Mouse (Mus musculus): ENCODE results near the gene Map10. TPM values are rescaled to one million over a fixed set of nuclear protein-coding genes. Genes with fewer than 3 reads are reported as not detected.

Gene Map10
- total and polyA plus RNA-seq, 2 experiments: 0.09 to 0.55 TPM

DNA sequence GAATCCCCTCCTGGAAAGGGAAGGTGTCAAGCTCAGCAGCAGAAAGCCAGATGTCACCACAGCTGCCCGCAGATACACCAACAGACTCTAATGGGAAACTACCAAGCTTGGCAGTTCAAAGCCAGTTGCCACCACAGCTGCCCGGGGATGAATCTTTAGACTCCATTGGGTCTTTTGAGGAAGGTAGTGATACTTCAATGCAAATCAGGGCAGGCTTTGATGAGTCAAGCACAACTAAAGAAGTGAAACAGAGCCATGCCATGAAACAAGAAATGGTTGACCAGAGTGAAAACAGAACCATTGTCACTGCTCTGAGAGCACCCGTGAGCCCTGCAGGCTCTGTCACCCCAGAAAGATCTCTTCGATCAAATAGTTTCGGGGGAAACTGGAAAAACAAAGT lies 1.8 kb downstream of the Map10 start:
- TF ChIP-seq POLR2A (IDR thresholded peaks at IDR 0.05; ENCODE audit: extremely low read depth, insufficient read depth, low read length) (no peak), CTCF (IDR thresholded peaks at IDR 0.05; ENCODE audit: low read depth, low read length) (no peak)
- no peak overlapping the region for H3K27ac ChIP-seq (replicated peaks; ENCODE audit: insufficient read depth, low read depth, low read length)

DNA sequence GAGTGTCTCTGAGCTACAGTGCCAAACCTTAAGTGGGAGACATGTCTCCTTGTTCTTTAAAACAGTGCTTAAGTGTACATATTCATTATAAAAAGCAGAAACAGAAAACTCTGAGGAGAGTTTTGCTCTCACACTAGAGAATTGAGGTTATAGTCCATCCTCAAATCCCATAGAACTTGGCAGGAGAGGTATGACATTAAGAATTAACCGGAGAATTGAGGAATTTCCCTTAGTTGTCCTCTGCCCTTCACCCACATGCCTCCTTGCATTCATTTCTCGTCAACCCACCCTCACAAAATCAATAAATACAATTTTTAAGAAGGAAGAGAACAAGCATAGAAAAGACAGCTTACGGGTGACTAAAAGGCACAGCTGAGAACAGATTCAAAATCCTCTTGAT lies 6.2 kb downstream of the Map10 start:
- no peak overlapping the region for H3K4me3 ChIP-seq (ENCODE audit: insufficient read depth, low read depth, low read length)
- H3K4me1 ChIP-seq (ENCODE audit: control insufficient read depth, insufficient read depth, low read length): no peaks in the 10 kb centered on the region
- H3K79me2 ChIP-seq (ENCODE audit: control insufficient read depth, insufficient read depth, low read length): no peaks in the 10 kb centered on the region
- TF ChIP-seq CTCF (IDR thresholded peaks at IDR 0.05; ENCODE audit: low read depth, low read length): no peak
- TF ChIP-seq POLR2A (IDR thresholded peaks at IDR 0.05; ENCODE audit: extremely low read depth, insufficient read depth, low read length): no peak
- no peak overlapping the region for H3K9ac ChIP-seq (ENCODE audit: low read depth, low read length)
- 71% methylated on average over 3 of the region's 3 CpGs for WGBS
- no peak for DNase-seq (ENCODE audit: extremely low read depth, low read depth, low spot score)
- H3K27ac ChIP-seq (replicated peaks; ENCODE audit: insufficient read depth, low read depth, low read length): no peak overlapping the region
- peaks cover 2% of the 10 kb centered on the region; the same call in 1 of the 2 replicates for H3K27me3 ChIP-seq (ENCODE audit: control insufficient read depth, insufficient read depth, low read length)
- no peaks in the 10 kb centered on the region for H3K36me3 ChIP-seq (ENCODE audit: control insufficient read depth, insufficient read depth, low read length)

More for the DNA sequence above, 1.8 kb downstream of the Map10 start:
- Histone ChIP-seq H3K27me3 (ENCODE audit: control insufficient read depth, insufficient read depth, low read length) (peaks cover 2% of the 10 kb centered on the region; the same call in 1 of the 2 replicates), H3K4me3 (ENCODE audit: insufficient read depth, low read depth, low read length) (no peak overlapping the region), H3K9ac (ENCODE audit: low read depth, low read length) (no peak overlapping the region), H3K36me3 (ENCODE audit: control insufficient read depth, insufficient read depth, low read length) (no peaks in the 10 kb centered on the region), H3K79me2 (ENCODE audit: control insufficient read depth, insufficient read depth, low read length) (no peaks in the 10 kb centered on the region), H3K4me1 (ENCODE audit: control insufficient read depth, insufficient read depth, low read length) (no peaks in the 10 kb centered on the region)
- no peak for DNase-seq (ENCODE audit: extremely low read depth, low read depth, low spot score)
- WGBS: over 99% methylated on average over 5 of the region's 5 CpGs

DNA sequence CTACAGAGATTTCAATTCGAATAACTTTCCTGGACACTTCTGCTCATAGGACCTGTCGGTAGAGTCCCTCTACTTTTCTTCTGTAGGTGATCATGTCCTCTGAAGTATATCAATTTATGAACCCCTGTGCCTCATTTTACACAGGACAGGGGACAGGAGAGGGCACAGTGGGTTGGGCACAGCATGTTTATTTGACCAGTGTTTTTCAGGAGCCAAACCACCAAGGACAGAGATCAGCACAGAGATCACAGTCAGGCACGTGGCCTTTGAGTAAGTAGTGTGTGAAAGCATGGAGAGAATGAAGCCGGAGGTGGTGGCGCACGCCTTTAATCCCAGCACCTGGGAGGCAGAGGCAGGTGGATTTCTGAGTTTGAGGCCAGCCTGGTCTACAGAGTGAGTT lies 7.9 kb downstream of the Map10 start:
- no peak for TF ChIP-seq CTCF (IDR thresholded peaks at IDR 0.05; ENCODE audit: low read depth, low read length)
- no peak for TF ChIP-seq POLR2A (IDR thresholded peaks at IDR 0.05; ENCODE audit: extremely low read depth, insufficient read depth, low read length)
- Histone ChIP-seq H3K27ac (replicated peaks; ENCODE audit: insufficient read depth, low read depth, low read length) (no peak overlapping the region), H3K4me1 (ENCODE audit: control insufficient read depth, insufficient read depth, low read length) (no peaks in the 10 kb centered on the region), H3K9ac (ENCODE audit: low read depth, low read length) (no peak overlapping the region), H3K36me3 (ENCODE audit: control insufficient read depth, insufficient read depth, low read length) (no peaks in the 10 kb centered on the region), H3K79me2 (ENCODE audit: control insufficient read depth, insufficient read depth, low read length) (no peaks in the 10 kb centered on the region), H3K27me3 (ENCODE audit: control insufficient read depth, insufficient read depth, low read length) (no peaks in the 10 kb centered on the region), H3K4me3 (ENCODE audit: insufficient read depth, low read depth, low read length) (no peak overlapping the region)
- no peak for DNase-seq (ENCODE audit: extremely low read depth, low read depth, low spot score)
- whole genome bisulfite sequencing: 90% methylated on average over 6 of the region's 6 CpGs

DNA sequence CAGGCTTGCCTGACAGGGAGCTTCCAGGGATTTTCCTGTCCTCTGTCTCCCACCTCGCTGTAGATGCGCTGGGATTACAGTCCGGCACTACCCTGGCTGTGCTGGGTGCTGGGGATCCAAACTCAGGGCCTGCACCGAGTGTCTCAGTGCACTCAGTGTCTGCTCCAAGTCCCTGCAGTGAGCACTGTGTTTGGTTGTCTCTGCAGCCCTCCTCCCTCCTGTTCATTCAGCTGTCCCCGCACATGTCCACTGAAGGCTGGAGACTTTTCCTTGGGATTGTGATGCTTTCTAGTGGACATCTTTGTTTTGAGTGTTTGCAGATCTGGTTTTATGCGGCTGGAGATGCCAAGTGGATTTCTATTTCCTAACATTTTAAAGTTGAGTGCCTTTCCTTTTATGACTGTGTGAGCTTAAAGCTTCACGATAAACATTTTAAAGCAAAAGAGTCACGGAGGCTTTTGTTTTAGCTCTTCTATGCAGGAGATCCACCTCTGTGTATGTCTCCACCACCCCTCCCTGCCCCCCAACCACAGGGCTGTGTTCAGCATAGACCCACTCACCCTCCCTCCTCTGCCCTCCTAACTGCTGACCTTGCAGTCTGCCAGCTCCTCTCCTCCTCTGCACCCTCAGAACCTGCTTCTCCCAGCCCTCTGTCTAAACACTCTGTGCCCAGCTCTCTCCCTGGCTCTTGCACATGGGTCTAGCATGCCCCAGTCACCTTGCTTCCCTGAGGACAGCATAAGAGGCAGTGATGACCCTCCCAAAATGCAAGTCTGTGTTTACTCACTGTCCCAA lies 9.4 kb downstream of the Map10 start:
- no peaks in the 10 kb centered on the region for H3K36me3 ChIP-seq (ENCODE audit: control insufficient read depth, insufficient read depth, low read length)
- DNase-seq (ENCODE audit: extremely low read depth, low read depth, low spot score): no peak
- H3K27ac ChIP-seq (replicated peaks; ENCODE audit: insufficient read depth, low read depth, low read length): no peak overlapping the region
- H3K79me2 ChIP-seq (ENCODE audit: control insufficient read depth, insufficient read depth, low read length): no peaks in the 10 kb centered on the region
- H3K9ac ChIP-seq (ENCODE audit: low read depth, low read length): no peak overlapping the region
- 83% methylated on average over 8 of the region's 8 CpGs for WGBS
- no peak overlapping the region for H3K4me3 ChIP-seq (ENCODE audit: insufficient read depth, low read depth, low read length)
- no peaks in the 10 kb centered on the region for H3K4me1 ChIP-seq (ENCODE audit: control insufficient read depth, insufficient read depth, low read length)
- H3K27me3 ChIP-seq (ENCODE audit: control insufficient read depth, insufficient read depth, low read length): no peaks in the 10 kb centered on the region
- no peak for TF ChIP-seq CTCF (IDR thresholded peaks at IDR 0.05; ENCODE audit: low read depth, low read length)

DNA sequence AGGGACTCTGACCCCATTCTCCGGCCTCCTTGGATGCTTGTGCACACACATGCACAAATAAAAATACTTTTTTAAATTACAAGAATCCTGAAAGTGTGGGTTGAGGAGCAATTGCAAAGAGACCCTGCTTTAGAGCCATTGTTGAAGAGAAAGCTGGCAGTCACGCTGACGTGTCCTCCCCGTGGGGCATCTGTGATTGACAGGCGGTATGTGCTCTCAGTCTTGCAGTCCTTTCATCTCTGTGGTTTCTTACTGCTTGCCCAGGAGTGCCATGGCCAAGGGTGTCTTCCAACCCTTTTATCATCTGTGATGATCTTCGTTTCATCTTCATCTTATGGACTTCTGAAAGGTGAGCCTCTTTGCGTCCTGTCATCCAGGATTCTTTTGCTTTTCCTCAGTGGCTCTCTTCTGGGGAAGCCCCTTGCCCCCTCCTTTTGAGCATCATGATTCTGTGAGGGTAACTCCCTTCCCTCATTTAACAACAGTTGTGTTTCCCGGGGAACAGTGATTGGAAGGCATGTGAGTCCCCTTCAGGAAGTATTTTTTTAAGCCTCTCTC lies 11.3 kb downstream of the Map10 start:
- no peaks in the 10 kb centered on the region for H3K27me3 ChIP-seq (ENCODE audit: control insufficient read depth, insufficient read depth, low read length)
- 52% methylated on average over 8 of the region's 8 CpGs for WGBS
- TF ChIP-seq CTCF (IDR thresholded peaks at IDR 0.05; ENCODE audit: low read depth, low read length): no peak
- no peak for TF ChIP-seq POLR2A (IDR thresholded peaks at IDR 0.05; ENCODE audit: extremely low read depth, insufficient read depth, low read length)

DNA sequence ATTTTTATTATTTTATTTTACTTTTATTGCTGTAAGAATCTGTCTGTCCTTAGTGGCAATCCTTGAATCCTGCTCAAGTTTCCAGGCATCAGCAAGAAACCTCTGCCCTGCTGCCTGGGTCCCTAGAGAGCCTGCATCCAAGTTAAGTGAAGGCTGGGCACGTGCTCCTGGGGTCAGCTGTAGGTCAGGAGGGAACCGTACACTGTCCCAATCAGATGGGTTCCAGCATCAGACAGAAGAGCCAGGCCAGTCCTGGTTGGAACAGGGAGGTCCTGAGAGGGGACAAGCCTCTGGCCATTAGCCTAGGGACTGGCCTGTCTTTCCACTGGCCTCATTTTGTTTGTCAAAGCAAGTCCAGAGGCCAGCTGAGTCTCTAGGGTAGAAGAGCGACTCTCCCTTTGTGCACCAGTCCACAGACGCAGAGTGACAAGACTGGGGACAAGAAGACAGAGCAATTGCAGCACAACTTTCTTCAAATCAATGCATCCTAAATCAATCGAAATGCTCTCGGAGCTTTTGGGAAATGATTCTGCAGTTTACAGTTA lies 15.7 kb downstream of the Map10 start:
- 72% methylated on average over 6 of the region's 6 CpGs for WGBS
- H3K36me3 ChIP-seq (ENCODE audit: control insufficient read depth, insufficient read depth, low read length): no peaks in the 10 kb centered on the region
- no peak overlapping the region for H3K4me3 ChIP-seq (ENCODE audit: insufficient read depth, low read depth, low read length)
- H3K4me1 ChIP-seq (ENCODE audit: control insufficient read depth, insufficient read depth, low read length): no peaks in the 10 kb centered on the region
- H3K27me3 ChIP-seq (ENCODE audit: control insufficient read depth, insufficient read depth, low read length): no peaks in the 10 kb centered on the region
- no peak for TF ChIP-seq POLR2A (IDR thresholded peaks at IDR 0.05; ENCODE audit: extremely low read depth, insufficient read depth, low read length)
- no peak for TF ChIP-seq CTCF (IDR thresholded peaks at IDR 0.05; ENCODE audit: low read depth, low read length)
- no peak overlapping the region for H3K27ac ChIP-seq (replicated peaks; ENCODE audit: insufficient read depth, low read depth, low read length)
- H3K79me2 ChIP-seq (ENCODE audit: control insufficient read depth, insufficient read depth, low read length): no peaks in the 10 kb centered on the region
- no peak for DNase-seq (ENCODE audit: extremely low read depth, low read depth, low spot score)
- no peak overlapping the region for H3K9ac ChIP-seq (ENCODE audit: low read depth, low read length)

More for the DNA sequence above, 11.3 kb downstream of the Map10 start:
- no peak overlapping the region for H3K4me3 ChIP-seq (ENCODE audit: insufficient read depth, low read depth, low read length)
- H3K27ac ChIP-seq (replicated peaks; ENCODE audit: insufficient read depth, low read depth, low read length): no peak overlapping the region
- H3K79me2 ChIP-seq (ENCODE audit: control insufficient read depth, insufficient read depth, low read length): no peaks in the 10 kb centered on the region
- H3K36me3 ChIP-seq (ENCODE audit: control insufficient read depth, insufficient read depth, low read length): no peaks in the 10 kb centered on the region
- H3K9ac ChIP-seq (ENCODE audit: low read depth, low read length): no peak overlapping the region
- no peak for DNase-seq (ENCODE audit: extremely low read depth, low read depth, low spot score)
- no peaks in the 10 kb centered on the region for H3K4me1 ChIP-seq (ENCODE audit: control insufficient read depth, insufficient read depth, low read length)
